Mouse (Mus musculus): ENCODE measurements around the gene Nrl. TPM values are rescaled to one million over a fixed set of nuclear protein-coding genes. Genes with fewer than 3 reads are reported as not detected.

The Nrl gene
- polyA plus RNA-seq, 1 experiment, result not detected

- peak; percentile 72 for DNase-seq
- Histone ChIP-seq H3K4me3 (replicated peaks; ENCODE audit: extremely low read depth, low read depth, low read length) (peak overlapping the region; percentile 96), H3K4me1 (ENCODE audit: control insufficient read depth, insufficient read depth, low read length) (0 out of 2 replicates have a peak, but pooled peaks cover 3% of the 10 kb centered on the region)
- 3% methylated on average over 10 of the region's 10 CpGs for WGBS
- TF ChIP-seq CTCF (IDR thresholded peaks at IDR 0.05; ENCODE audit: insufficient read depth, low read length) (no peak), POLR2A (IDR thresholded peaks at IDR 0.05; ENCODE audit: borderline replicate concordance, extremely low read depth, low read depth, low read length) (no peak)
Measured at GRCm38 (mm10) chr14:55540787-55541321, 16.1 kb upstream of the Nrl start.

DNA sequence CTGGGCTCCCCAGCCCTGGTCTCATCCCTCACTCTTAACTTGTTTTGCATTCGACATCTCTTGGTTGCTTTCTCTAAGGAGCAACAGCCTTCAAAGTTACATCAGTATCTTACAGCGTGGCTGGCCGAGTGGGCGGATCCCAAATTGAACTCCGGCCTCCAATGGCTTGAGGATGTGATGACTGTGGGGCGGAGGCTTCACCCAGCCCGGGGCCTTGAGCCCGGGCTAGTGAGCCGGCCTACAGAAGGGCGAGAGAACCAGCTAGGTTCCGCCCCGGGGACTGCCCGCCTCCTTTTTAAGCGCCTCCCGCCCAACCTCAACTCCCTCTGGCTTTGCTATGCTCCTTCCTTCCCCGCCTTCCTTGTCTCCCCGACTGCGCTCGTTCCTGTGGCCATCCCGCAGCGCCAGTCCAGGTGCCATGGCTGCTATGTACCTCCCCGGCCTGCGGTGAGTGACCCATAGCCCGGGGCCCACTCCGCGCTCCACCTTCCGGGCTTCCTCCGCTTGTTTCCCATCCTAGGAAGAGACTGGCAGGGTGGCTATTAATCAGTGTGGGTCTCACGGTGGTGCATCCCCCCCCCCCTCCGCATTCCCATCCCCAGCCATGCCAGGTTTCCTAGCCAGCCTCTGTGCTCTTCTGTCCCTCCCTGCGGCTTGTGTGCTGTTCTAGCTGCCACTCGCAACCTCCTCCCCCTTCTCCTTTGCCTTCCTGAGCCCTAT lies 15.4 kb upstream of the Nrl start, which contains the start of gene Pck2:
Pck2 (plus strand) TSS at position 200 of the 720 bp plus-strand sequence.
- under 1% methylated on average over 32 of the region's 32 CpGs for WGBS
- TF ChIP-seq CTCF (IDR thresholded peaks at IDR 0.05; ENCODE audit: insufficient read depth, low read length), result no peak
- peak; percentile 89; the same call in 1 of the 2 replicates for TF ChIP-seq POLR2A (IDR thresholded peaks at IDR 0.05; ENCODE audit: borderline replicate concordance, extremely low read depth, low read depth, low read length)
- DNase-seq, result peak; percentile 79
- H3K4me1 ChIP-seq (ENCODE audit: control insufficient read depth, insufficient read depth, low read length), result 0 out of 2 replicates have a peak, but pooled peaks cover 3% of the 10 kb centered on the region
- peak within 1 kb of the TSS; percentile 96 for H3K4me3 ChIP-seq (replicated peaks; ENCODE audit: extremely low read depth, low read depth, low read length)

GRCm38 (mm10) chr14:55536116-55536745 lies 11.4 kb upstream of the Nrl start:
- 44% methylated on average over 6 of the region's 6 CpGs for WGBS
- Histone ChIP-seq H3K4me3 (replicated peaks; ENCODE audit: extremely low read depth, low read depth, low read length) (no peak overlapping the region), H3K4me1 (ENCODE audit: control insufficient read depth, insufficient read depth, low read length) (0 out of 2 replicates have a peak, but pooled peaks cover 3% of the 10 kb centered on the region)
- DNase-seq, result peak; percentile 12
- TF ChIP-seq POLR2A (IDR thresholded peaks at IDR 0.05; ENCODE audit: borderline replicate concordance, extremely low read depth, low read depth, low read length) (no peak), CTCF (IDR thresholded peaks at IDR 0.05; ENCODE audit: insufficient read depth, low read length) (peak; percentile 79)

DNA sequence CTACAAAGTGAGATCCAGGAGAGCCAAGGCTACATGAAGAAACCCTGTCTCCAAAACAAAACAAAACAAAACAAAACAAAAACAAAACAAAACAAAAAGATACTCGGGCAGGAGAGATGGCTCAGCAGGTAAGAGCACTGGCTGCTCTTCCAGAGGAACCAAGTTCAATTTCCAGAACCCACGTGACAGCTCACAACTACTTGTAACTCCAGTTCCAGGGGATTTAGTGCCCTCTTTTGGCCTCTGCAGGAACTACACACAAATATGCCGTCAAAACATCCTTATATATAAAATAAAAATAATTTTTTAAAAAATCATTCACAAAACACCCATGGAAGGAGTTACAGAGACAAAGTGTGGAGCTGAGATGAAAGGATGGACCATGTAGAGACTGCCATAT lies 3.2 kb upstream of the Nrl start:
- DNase-seq, result no peak
- H3K4me1 ChIP-seq (ENCODE audit: control insufficient read depth, insufficient read depth, low read length), result no peaks in the 10 kb centered on the region
- TF ChIP-seq CTCF (IDR thresholded peaks at IDR 0.05; ENCODE audit: insufficient read depth, low read length), result no peak
- no peak for TF ChIP-seq POLR2A (IDR thresholded peaks at IDR 0.05; ENCODE audit: borderline replicate concordance, extremely low read depth, low read depth, low read length)
- WGBS, result 22% methylated on average over 3 of the region's 3 CpGs
- H3K4me3 ChIP-seq (replicated peaks; ENCODE audit: extremely low read depth, low read depth, low read length), result no peak overlapping the region

- Histone ChIP-seq H3K4me1 (ENCODE audit: control insufficient read depth, insufficient read depth, low read length) (no peaks in the 10 kb centered on the region), H3K4me3 (replicated peaks; ENCODE audit: extremely low read depth, low read depth, low read length) (no peak overlapping the region)
- DNase-seq, result no peak
- no peak for TF ChIP-seq POLR2A (IDR thresholded peaks at IDR 0.05; ENCODE audit: borderline replicate concordance, extremely low read depth, low read depth, low read length)
- no peak for TF ChIP-seq CTCF (IDR thresholded peaks at IDR 0.05; ENCODE audit: insufficient read depth, low read length)
- 80% methylated on average over 2 of the region's 2 CpGs for WGBS
Measured at GRCm38 (mm10) chr14:55526674-55527073, 1.9 kb upstream of the Nrl start.

- no peak for DNase-seq
- no peak for TF ChIP-seq CTCF (IDR thresholded peaks at IDR 0.05; ENCODE audit: insufficient read depth, low read length)
- no peak for TF ChIP-seq POLR2A (IDR thresholded peaks at IDR 0.05; ENCODE audit: borderline replicate concordance, extremely low read depth, low read depth, low read length)
- Histone ChIP-seq H3K4me3 (replicated peaks; ENCODE audit: extremely low read depth, low read depth, low read length) (no peak overlapping the region), H3K4me1 (ENCODE audit: control insufficient read depth, insufficient read depth, low read length) (no peaks in the 10 kb centered on the region)
- WGBS, result 31% methylated on average over 4 of the region's 4 CpGs
Measured at GRCm38 (mm10) chr14:55524062-55524461, 719 bp downstream of the Nrl start.

DNA sequence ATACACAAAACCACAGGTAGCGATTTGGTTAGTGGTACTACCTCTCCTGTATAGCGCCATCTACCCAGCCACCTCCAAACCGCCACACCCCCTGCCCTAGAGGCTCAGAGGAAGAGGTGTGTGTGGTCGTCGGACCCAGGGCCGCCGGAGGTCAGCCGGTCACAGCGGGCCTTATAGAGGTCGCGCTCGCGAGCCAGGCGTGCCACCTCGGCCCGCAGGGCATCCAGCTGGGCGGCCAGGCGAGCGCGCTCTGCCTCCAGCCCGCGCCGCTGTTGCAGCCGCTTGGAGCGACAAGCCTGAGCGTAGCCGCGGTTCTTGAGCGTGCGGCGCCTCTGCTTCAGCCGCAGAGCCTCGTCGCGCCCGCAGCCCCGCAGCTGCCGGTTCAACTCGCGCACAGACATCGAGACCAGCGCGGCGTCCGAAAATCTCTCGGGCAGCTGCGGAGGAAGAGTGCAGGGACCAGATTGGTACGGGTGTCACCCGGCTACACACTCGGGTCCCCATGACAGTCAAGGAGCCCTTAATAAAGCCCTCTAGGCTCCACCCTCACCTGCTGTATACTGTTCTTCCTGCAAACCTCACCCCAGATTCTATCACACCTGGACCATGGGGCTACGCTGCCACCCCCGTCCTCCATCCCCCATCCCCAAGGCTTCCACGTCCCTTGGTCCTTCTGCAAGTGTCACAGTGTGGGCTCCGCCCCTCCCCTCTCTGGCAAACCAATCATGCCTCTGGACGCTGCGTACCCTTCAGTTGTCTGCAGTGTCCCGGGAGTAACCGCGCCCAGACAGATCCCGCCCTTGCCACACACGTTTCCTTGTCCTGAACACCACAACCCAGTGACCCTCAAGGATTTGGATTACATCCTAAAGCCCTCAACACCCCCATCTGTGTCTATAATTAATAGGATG lies 4.1 kb downstream of the Nrl start:
- DNase-seq, result peak; percentile 14
- WGBS, result 3% methylated on average over 61 of the region's 61 CpGs
- TF ChIP-seq CTCF (IDR thresholded peaks at IDR 0.05; ENCODE audit: insufficient read depth, low read length) (no peak), POLR2A (IDR thresholded peaks at IDR 0.05; ENCODE audit: borderline replicate concordance, extremely low read depth, low read depth, low read length) (no peak)
- H3K4me1 ChIP-seq (ENCODE audit: control insufficient read depth, insufficient read depth, low read length), result no peaks in the 10 kb centered on the region
- no peak overlapping the region for H3K4me3 ChIP-seq (replicated peaks; ENCODE audit: extremely low read depth, low read depth, low read length)

GRCm38 (mm10) chr14:55519604-55520003 lies 5.2 kb downstream of the Nrl start:
- no peak for DNase-seq
- Histone ChIP-seq H3K4me3 (replicated peaks; ENCODE audit: extremely low read depth, low read depth, low read length) (no peak overlapping the region), H3K4me1 (ENCODE audit: control insufficient read depth, insufficient read depth, low read length) (no peaks in the 10 kb centered on the region)
- WGBS, result 68% methylated on average over 4 of the region's 4 CpGs
- TF ChIP-seq POLR2A (IDR thresholded peaks at IDR 0.05; ENCODE audit: borderline replicate concordance, extremely low read depth, low read depth, low read length), result no peak
- TF ChIP-seq CTCF (IDR thresholded peaks at IDR 0.05; ENCODE audit: insufficient read depth, low read length), result no peak

- H3K4me3 ChIP-seq (replicated peaks; ENCODE audit: extremely low read depth, low read depth, low read length), result no peak overlapping the region
- DNase-seq, result no peak
- WGBS, result 60% methylated on average over 2 of the region's 2 CpGs
- TF ChIP-seq CTCF (IDR thresholded peaks at IDR 0.05; ENCODE audit: insufficient read depth, low read length) (no peak), POLR2A (IDR thresholded peaks at IDR 0.05; ENCODE audit: borderline replicate concordance, extremely low read depth, low read depth, low read length) (no peak)
- no peaks in the 10 kb centered on the region for H3K4me1 ChIP-seq (ENCODE audit: control insufficient read depth, insufficient read depth, low read length)
Measured at GRCm38 (mm10) chr14:55518897-55519296, 5.9 kb downstream of the Nrl start.
